9 mouse cellular contexts compared by ENCODE assay signal in genomic region chr11:43528683-43529499, GRCm38 (mm10). TPM values are rescaled to one million over a fixed set of nuclear protein-coding genes. Genes with fewer than 3 reads are reported as not detected.
DNase-seq lines count a peak whose midpoint lies in the region; ATAC-seq and TF ChIP-seq lines count a peak whose summit lies in the region.
"Had no signal": no experiment of that assay in that cellular context is flagged by ENCODE, and none has a peak within 500 bp of the region (broad histone marks: within the 10 kb centered on the region; RNA-seq: fewer than 3 reads in every experiment).

TSS of gene Ccnjl (plus strand) at chr11:43528784.

- TF ChIP-seq EP300 in heart, adult 2 months (IDR thresholded peaks at IDR 0.05; ENCODE audit: insufficient read depth, low read depth, low read length), result no peak
- no peak for TF ChIP-seq EP300 in liver, embryonic 14.5 days (IDR thresholded peaks at IDR 0.05; ENCODE audit: low read depth)
- no peak for TF ChIP-seq EP300 in stomach, postnatal 0 days (optimal IDR thresholded peaks at IDR 0.05)

- no peaks in the 10 kb centered on the region for H3K9me3 ChIP-seq in liver, embryonic 14.5 days (ENCODE audit: control insufficient read depth, low read length)
- H3K9me3 ChIP-seq in stomach, postnatal 0 days (ENCODE audit: control insufficient read depth, low read length), result no peaks in the 10 kb centered on the region
- H3K9me3 ChIP-seq: G1E had no signal

- intact Hi-C loops in heart, adult 2 months (cut with DNase I), result loop anchor here (2.0 kb wide), 2 partner anchors 40 to 58 kb away; partner anchors contain the start of gene 4933415A04Rik

- H3K79me2 ChIP-seq in heart, adult 2 months (replicated peaks; ENCODE audit: control insufficient read depth, insufficient read depth, low read length), result no peaks in the 10 kb centered on the region

- H3K9ac ChIP-seq in heart, adult 2 months (ENCODE audit: low read depth, low read length), result peak within 1 kb of the TSS; percentile 86
- H3K9ac ChIP-seq in liver, embryonic 14.5 days (replicated peaks), result peak within 1 kb of the TSS; percentile 40
- H3K9ac ChIP-seq in stomach, postnatal 0 days (ENCODE audit: low read length), result peak within 1 kb of the TSS; percentile 79

- peak within 1 kb of the TSS; percentile 50 for H3K4me2 ChIP-seq in liver, embryonic 14.5 days (ENCODE audit: low read depth)
- peak within 1 kb of the TSS; percentile 99 for H3K4me2 ChIP-seq in stomach, postnatal 0 days (replicated peaks; ENCODE audit: low read depth)

- no peaks in the 10 kb centered on the region for H3K27me3 ChIP-seq in heart, adult 2 months (ENCODE audit: control insufficient read depth, insufficient read depth, low read length)
- peaks cover 16% of the 10 kb centered on the region for H3K27me3 ChIP-seq in liver, embryonic 14.5 days (ENCODE audit: control insufficient read depth, insufficient read depth, low read length)
- no peaks in the 10 kb centered on the region for H3K27me3 ChIP-seq in stomach, postnatal 0 days (ENCODE audit: control insufficient read depth, insufficient read depth, low read length)

- under 1% methylated on average over 79 of the region's 79 CpGs for WGBS in heart, adult 2 months
- WGBS in liver, embryonic 14.5 days (ENCODE audit: insufficient replicate concordance), result under 1% methylated on average over 64 of the region's 79 CpGs
- under 1% methylated on average over 79 of the region's 79 CpGs for WGBS in stomach, postnatal 0 days

- H3K36me3 ChIP-seq in heart, adult 2 months (ENCODE audit: control insufficient read depth, insufficient read depth, low read length), result peaks cover 2% of the 10 kb centered on the region; the same call in 1 of the 2 replicates
- no peaks in the 10 kb centered on the region for H3K36me3 ChIP-seq in liver, embryonic 14.5 days (replicated peaks; ENCODE audit: control insufficient read depth, insufficient read depth, low read depth)
- no peaks in the 10 kb centered on the region for H3K36me3 ChIP-seq in stomach, postnatal 0 days (ENCODE audit: control insufficient read depth, insufficient read depth, low read length)
- H3K36me3 ChIP-seq: G1E had no signal

- DNase-seq in layer of hippocampus, postnatal 10 days (ENCODE audit: low spot score in 2 of 2), result peak; percentile 65 to 81
- no peak for DNase-seq in layer of hippocampus, adult 9-11 months
- DNase-seq in embryo, embryonic 11 days, result peak; percentile 92
- DNase-seq in heart, adult 2 months, result peak; percentile 79 to 82
- DNase-seq in kidney, adult 11 months, result peak; percentile 11
- DNase-seq in liver, embryonic 14.5 days (ENCODE audit: low read depth in 3 of 3, low spot score in 3 of 3), result no peak
- DNase-seq in neural tube, embryonic 10.5 days (ENCODE audit: extremely low spot score, low spot score), result peak; percentile 85
- peak; percentile 69 for DNase-seq in stomach, postnatal 0 days (ENCODE audit: low spot score)

- no peak for TF ChIP-seq POLR2A in heart, adult 2 months (IDR thresholded peaks at IDR 0.05; ENCODE audit: insufficient read depth, low read depth, low read length)

- peak within 1 kb of the TSS; percentile 85 for H3K4me3 ChIP-seq in heart, adult 2 months
- H3K4me3 ChIP-seq in liver, embryonic 14.5 days (ENCODE audit: insufficient read depth in 1 of 2, low read depth in 2 of 2, low read length in 2 of 2), result peak within 1 kb of the TSS; percentile 52 to 60
- H3K4me3 ChIP-seq in stomach, postnatal 0 days (ENCODE audit: low read depth, low read length), result peak within 1 kb of the TSS; percentile 80

- peak; percentile 66 for TF ChIP-seq CTCF in heart, adult 2 months (IDR thresholded peaks at IDR 0.05)
- peak; percentile 29; the same call in 1 of the 2 replicates for TF ChIP-seq CTCF in liver, embryonic 14.5 days (IDR thresholded peaks at IDR 0.05; ENCODE audit: low read depth)
- TF ChIP-seq CTCF in stomach, postnatal 0 days (IDR thresholded peaks at IDR 0.05; ENCODE audit: low read depth), result peak; percentile 49

- H3K4me1 ChIP-seq in heart, adult 2 months (ENCODE audit: control insufficient read depth, insufficient read depth, low read length), result no peaks in the 10 kb centered on the region; the same call in none of the 2 replicates
- 0 out of 4 replicates have a peak, but pooled peaks cover 0 to 4% of the 10 kb centered on the region in 2 experiments for H3K4me1 ChIP-seq in liver, embryonic 14.5 days (replicated peaks; ENCODE audit: control insufficient read depth in 2 of 2, insufficient read depth in 2 of 2, low read length in 1 of 2)
- no peaks in the 10 kb centered on the region for H3K4me1 ChIP-seq in stomach, postnatal 0 days (replicated peaks; ENCODE audit: control insufficient read depth, insufficient read depth)

- ATAC-seq in liver, embryonic 14.5 days (ENCODE audit: insufficient read depth), result peak; percentile 65
- ATAC-seq in stomach, postnatal 0 days (ENCODE audit: low FRiP score, low TSS enrichment), result peak; percentile 79

- peak within 1 kb of the TSS; percentile 73 for H3K27ac ChIP-seq in heart, adult 2 months
- no peak within 1 kb of the TSS for H3K27ac ChIP-seq in liver, embryonic 14.5 days
- peak within 1 kb of the TSS; percentile 67 for H3K27ac ChIP-seq in stomach, postnatal 0 days (replicated peaks)

RNA-seq across cellular contexts. Expression of gene Ccnjl, which starts in this region (rescaled TPM):
- 10 to 100 TPM in 1 of 2 experiments, 1 to 10 TPM in 1; 8.8 to 10.1 TPM for total RNA-seq in layer of hippocampus, postnatal 10 days (2021)
- total RNA-seq in heart, adult 2 months (2021), result 1 to 10 TPM; 2.1 to 3.0 TPM
- polyA plus RNA-seq in heart, adult 2 months (2012; rRNA removed), result 2.0 and 2.9 TPM in 2 replicates
- polyA plus RNA-seq in liver, embryonic 14.5 days (2012; rRNA removed), result 0.79 and 0.91 TPM in 2 replicates
- 1.2 and 1.5 TPM in 2 replicates for polyA plus RNA-seq in liver, embryonic 14.5 days (2014; fragmentation: Nextera tagmentation; extraction: Ambion mirVana)
- 5.2 and 5.5 TPM in 2 replicates for polyA plus RNA-seq in stomach, postnatal 0 days (2015; fragmentation: Nextera tagmentation; extraction: Ambion mirVana)
- polyA plus RNA-seq: G1E had no signal

Comparison
In these comparisons a context has a peak if more than half of its experiments do, and no peak if none do; other contexts are left out.
1. DNase-seq: peak in layer of hippocampus, postnatal 10 days (2 of 2), embryo, embryonic 11 days (single experiment), heart, adult 2 months (2 of 2), kidney, adult 11 months (single experiment), neural tube, embryonic 10.5 days (single experiment) and stomach, postnatal 0 days (single experiment); none in layer of hippocampus, adult 9-11 months (single experiment) and liver, embryonic 14.5 days (0 of 3).
2. Peak in every context shown above with its lines, with median percentiles within 50 percentile points of each other: H3K4me3 ChIP-seq, H3K9ac ChIP-seq and CTCF ChIP-seq.